Mouse (Mus musculus): ENCODE data around the gene Ak4.
A peak's percentile ranks its signal among the peaks of the same experiment; 100 is the strongest.
"Not testable (repeated sequence)": the region's sequence is repeated elsewhere in the genome, so short reads cannot be mapped to it uniquely, and the experiment has no call there.

Gene Ak4

DNA sequence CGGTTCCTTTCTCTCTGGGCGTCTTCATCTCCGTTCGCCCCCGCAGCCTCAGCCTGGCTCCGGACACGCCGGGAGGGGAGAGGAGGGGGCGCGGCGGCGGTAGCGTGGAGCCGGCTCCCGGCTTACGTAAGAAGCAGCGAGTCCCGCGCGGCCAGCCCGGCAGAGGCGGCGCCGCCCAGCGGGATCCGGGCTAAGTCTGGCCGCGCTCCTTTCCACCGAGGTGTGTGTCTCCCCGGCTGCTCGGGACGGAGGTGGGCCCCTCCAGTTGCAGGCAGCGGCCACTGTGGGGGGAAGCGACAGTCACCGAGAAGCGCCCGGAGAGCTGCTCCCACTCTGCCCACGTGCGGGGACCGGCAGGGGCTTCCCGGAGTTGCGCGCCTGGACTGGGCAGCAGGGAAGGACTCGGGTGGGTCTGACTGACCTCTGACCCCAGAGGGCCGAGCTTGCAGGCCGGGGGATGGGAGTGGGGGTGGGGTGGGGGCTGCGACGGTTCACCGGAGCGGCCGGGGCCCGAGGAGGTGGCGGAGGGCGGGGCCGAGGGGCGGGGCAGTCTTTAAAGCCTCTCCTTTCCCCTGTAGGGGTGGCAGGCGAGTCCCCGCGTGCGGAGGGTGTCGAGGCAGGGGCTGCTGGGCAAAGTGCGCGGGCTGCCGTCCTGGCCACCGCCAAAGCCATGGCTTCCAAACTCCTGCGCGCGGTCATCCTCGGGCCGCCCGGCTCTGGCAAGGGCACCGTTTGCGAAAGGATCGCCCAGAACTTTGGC, at the start of gene Ak4:
Gene Ak4 (plus strand): TSS at position 127 of the 760 bp plus-strand sequence.
- DNase-seq (ENCODE audit: low read depth, low spot score): peak; percentile 43

DNA sequence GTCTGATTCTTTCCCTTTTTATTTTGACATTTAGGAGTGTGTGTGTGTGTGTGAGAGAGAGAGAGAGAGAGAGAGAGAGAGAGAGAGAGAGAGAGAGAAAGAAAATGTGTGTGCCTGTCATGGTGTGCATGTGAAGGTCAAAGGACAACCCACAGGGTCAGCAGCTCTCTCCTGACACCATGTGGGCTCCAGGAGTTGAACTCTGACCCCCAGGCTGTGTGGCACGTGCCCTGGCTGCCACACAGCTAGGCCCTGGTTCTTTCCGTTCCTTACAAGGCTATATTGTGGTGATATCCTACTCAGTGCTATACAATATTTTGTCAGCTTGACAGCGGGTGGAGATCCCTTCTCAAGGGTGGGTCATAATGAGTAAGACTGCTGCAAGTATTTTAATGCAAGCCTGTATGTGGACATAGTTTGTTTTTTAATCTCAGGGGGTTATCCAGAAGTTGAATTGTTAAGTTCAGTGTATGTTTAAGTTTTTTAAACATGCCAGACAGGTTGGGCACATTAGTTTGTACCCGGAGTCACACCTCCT, 49.3 kb upstream of the Ak4 start:
- no peak for DNase-seq (ENCODE audit: low read depth, low spot score)

DNA sequence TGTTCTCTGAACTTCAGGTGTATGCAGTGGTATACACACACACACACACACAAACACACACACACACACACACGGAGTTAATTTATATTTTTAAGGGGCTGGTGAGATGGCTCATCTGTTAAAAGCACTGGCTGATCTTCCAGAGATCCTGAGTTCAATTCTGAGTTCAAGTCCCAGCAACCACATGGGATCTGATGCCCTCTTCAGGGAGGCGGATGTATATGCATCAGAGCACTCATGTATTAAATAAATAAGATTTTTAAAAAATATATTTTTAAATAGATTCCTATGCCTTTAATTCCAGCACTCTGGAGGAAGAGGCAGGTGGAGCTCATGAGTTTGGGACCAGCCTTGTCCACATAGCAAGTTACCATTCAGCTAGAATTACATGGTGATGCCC, 46.8 kb upstream of the Ak4 start:
- DNase-seq (ENCODE audit: low read depth, low spot score): no peak

DNA sequence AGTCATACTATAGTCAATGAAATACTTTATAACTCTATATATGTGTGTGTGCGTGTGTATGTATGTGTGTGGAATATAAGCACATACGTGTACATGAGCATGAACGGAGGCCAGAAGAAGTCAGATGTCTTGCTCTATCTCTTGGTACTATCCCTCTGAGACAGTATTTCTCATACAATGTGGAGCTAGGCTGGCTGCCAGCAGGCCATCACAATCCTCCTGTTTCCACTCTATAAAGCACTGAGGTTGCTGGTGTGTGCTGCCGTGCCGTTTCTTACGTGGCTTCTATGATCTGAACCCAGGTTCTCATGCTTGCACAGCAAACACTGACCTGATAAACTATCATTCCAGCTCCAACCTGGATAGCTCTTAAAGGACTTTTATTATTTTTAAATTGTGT, 46.3 kb upstream of the Ak4 start:
- DNase-seq (ENCODE audit: low read depth, low spot score): no peak

DNA sequence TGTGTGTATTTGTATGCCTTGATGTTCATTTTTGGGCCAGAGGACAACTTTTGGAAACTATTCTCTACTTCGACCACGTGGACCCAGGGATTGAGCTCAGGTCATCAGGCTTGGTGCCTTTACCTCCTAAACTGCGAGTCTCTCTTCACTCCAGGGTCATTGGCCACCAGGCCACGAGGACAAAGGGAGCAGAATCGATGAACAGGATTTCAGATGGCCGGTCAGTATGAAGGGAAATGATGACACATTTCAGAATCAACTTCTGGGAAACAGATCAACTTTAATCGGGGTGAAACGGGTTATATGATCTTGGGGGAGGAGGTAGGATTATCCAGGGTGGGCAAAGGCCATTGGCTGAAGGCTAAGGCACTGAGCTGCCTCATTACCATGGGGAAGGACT, 45.0 kb upstream of the Ak4 start:
- DNase-seq (ENCODE audit: low read depth, low spot score): no peak

DNA sequence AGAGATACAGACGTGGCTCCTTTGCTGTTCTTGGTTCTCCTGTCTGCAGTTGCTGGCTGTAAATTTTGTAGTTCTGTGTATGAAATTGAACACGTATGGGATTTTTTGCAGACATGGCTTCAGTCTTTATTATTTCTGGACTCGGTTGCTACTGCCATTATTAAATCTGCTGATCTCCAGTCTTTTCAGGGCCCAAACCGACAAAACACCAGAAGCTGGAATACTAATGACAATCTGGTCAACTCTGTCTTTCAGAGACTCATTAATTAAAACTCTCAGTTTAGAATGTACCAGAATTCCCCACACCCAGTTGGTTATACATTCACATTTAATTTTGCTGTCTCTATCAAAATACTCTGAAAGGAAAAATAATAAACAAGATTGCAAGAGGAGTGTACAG, 42.2 kb upstream of the Ak4 start:
- DNase-seq (ENCODE audit: low read depth, low spot score): no peak

DNA sequence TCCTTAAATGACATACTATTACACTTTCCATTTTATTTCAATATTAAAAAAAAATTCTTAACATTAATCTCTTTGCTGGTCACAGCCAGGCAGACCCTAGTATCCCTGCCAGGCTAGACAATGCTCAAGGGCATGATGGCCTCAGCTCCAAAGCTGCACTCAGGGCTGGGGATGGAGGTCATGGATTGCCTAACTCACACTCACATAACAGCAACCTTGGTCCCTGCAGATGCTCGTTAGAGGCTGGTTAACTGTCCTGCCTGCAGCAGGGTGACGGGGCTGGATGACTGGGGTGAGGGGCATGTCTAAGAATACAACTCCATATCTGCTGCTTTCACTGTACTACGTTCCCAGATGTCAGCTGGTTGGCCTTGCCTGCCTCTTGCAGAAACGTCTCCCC, 40.8 kb upstream of the Ak4 start:
- no peak for DNase-seq (ENCODE audit: low read depth, low spot score)

DNA sequence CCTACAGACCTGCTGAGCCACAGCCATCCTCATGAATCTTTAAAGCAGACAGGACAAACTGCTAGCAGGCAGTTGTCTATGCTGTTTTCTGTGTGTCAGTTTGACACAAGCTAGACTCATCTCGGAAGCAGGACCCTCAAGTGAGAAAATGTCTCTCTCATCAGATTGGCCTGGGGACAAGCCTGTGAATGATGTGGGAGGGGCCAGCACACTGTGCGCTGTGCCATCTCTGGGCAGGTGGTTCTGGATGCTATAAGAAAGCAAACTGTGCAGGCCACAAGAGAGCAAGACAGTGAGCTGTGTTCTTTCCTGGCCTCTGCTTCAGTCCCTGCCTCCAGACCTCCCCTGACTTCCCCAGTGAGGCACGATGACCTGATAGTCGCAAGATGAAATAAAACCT, 40.3 kb upstream of the Ak4 start:
- no peak for DNase-seq (ENCODE audit: low read depth, low spot score)

DNA sequence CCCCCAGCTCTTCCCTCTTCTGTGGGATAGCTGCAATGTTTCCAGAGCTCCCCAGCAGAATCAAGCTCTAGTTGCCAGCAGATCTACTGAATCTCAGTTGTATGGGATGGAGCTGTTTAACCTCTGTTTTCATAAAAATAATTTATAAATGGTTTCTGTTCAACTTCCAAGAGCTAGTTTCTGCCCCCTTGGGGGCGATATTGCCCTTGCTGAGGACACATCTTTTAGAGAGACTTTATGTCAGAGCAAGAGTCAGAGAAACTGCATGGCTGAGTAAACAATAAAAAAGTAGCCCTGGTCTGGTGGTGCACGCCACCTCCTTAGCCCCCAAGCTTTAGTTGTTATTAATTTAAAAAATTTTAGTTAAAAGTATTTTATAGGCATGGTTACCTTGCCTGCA, 34.1 kb upstream of the Ak4 start:
- no peak for DNase-seq (ENCODE audit: low read depth, low spot score)

DNA sequence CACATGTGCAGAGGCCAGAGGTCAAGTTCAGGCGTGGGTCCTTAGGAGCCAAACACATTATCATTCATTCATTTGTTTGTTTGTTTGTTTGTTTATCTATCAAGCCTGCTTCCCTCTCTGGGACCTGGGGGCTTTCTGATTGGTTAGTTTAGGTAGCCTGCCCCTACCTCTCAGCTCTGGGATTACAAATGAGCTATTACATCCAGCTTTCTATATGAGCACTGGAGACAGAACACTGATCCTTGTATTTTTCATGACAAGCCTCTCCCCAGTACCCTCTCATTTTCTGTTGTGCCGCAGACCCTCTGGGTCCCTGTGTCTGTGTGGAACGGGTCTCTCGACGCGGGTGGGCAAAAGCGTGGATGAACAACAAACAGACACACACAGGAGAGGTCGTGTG, 30.8 kb upstream of the Ak4 start:
- DNase-seq (ENCODE audit: low read depth, low spot score): no peak

DNA sequence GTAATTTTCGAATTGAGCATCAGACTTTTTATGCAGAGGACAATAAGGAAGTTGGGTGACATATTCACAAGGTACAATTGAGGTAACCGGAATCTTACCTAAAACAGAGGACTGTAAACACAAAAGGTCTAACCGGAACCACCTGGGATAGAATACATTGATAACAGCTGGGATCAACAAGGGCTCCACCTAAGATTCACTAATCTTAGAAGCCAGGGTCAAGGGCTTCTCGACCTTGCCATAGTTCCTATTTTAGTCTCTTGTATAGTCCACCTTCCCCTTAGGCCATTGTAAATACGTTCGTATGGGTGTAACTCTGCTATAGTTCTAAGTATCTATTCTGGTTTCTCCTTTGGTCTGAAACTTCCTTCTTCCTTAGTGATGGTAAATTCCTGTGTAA, 30.4 kb upstream of the Ak4 start:
- not testable (repeated sequence) for DNase-seq (ENCODE audit: low read depth, low spot score)

DNA sequence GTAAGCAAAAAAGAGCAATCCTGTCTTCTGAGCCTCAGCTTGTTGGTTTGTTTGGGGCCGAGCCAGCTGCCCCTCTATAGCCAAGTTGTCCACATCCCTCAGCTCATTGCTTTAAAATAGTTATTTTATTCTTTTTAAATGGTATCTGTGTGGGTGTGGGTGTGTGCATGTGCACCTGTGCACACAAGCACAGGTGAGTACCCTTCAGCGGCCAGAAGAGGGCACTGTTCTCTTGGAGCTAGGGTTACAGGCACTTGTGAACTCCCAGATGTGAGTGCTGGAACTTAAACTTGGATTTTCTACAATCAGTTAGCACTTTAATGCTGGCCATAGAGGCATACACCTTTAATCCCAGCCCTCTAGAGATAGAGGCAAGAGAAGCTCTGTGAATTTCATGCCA, 26.8 kb upstream of the Ak4 start:
- DNase-seq (ENCODE audit: low read depth, low spot score): peak; percentile 52

DNA sequence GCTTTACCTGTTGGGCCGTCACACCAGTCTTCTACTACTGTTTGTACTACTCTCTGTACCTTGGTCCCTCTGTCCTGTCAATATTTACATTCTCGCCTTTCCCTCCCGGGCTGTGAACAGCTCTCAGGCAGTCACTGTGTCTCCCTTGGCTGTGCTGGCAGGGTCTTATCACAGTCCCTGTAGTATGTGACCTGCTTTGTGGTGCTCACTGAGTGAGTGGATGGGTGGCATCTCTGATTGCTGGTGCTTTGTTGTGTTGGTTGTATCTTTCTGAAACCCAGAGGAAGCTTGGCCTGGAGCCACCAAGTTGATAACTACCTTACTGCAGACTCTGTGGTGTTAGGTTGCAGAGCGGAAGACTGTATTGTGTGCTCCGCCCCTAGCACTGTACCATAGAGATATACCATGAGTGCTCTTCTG, 25.8 kb upstream of the Ak4 start:
- DNase-seq (ENCODE audit: low read depth, low spot score): no peak

DNA sequence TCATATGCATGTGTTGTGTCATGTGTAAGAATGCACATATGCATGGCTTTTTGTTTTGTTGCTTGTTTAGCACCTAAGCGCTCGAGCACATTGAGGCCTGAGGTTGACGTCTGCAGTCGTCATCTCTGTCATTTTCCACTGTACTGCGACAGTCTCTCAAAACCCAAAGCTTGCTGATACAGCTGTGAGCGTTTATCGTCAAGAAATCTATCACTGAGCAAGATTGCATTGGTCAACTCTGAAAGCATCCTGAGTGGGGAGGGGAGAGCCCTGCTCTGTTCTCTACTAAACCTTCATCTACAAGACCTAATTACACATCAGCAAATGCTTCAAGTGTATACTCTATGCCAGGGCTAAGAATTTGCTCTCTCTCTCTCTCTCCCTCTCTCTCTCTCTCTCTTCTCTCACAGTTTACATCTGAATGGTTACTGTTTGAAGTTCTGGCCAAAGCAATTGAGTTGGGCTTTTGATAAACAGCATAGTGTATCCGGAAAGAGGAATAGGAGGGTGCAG, 24.0 kb upstream of the Ak4 start:
- DNase-seq (ENCODE audit: low read depth, low spot score): no peak

DNA sequence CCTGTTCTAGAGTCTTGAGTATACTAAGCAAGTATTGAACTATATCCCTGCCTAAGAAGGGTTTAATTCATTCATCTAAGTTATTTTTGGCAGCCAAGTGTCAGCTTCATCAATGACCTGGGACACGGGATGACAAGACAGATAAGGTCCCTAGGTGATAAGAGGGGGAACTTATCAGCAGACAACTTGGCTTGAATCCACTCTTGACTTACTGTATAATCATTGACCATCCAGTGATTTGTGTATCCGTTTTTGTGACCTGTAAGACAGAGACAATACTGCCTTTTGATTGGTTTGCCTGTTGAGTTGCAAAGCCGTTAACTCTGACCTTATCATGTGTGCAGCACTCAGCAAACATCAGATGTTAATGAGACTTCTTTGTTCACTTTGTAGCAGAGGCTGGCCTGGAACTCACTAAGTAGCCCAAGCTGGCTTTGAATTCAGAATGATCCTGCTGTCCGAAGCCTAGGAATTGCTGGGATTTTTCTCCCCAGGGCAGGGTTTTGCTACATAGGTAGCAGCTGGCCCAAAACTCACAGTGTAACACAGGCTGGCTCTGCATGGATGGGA, 19.0 kb upstream of the Ak4 start:
- no peak for DNase-seq (ENCODE audit: low read depth, low spot score)

DNA sequence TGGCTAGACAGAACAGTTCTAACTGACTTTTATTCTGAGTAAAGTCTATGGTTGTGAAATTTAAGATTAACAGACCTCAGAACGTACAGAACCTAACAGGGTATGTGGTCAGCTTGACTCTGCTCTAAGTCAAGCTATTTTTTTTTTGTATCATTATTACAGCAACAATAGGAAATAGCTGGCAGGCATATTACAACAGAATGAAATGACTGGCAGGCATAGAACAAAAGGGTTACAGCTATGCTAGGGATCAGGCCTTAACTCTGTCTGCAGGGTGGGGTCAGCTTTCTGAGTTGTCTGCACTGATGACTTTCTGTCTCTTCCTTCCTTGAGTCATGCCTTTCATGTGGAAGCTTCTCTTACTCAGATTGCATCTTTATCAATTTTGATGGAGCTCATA, 17.1 kb upstream of the Ak4 start:
- no peak for DNase-seq (ENCODE audit: low read depth, low spot score)

DNA sequence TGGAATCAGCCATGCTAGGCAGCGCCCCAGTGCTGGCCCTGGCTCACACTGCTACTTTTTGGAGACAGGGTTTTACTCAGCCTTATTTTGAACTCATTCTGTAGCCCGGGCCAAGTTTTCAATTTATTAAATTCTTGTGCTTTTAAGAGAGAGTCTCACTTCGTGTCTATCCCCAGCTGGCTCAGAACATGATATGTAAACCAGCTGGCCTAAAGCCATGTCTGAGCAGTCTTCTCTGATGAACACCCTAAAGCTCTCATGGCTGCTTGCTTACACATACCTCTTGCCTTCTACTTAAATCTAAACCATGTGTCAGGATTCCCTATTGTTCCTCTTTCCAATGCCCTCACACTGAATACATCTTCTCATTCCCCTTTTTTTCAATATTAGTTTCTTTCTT, 14.2 kb upstream of the Ak4 start:
- DNase-seq (ENCODE audit: low read depth, low spot score): peak; percentile 38

DNA sequence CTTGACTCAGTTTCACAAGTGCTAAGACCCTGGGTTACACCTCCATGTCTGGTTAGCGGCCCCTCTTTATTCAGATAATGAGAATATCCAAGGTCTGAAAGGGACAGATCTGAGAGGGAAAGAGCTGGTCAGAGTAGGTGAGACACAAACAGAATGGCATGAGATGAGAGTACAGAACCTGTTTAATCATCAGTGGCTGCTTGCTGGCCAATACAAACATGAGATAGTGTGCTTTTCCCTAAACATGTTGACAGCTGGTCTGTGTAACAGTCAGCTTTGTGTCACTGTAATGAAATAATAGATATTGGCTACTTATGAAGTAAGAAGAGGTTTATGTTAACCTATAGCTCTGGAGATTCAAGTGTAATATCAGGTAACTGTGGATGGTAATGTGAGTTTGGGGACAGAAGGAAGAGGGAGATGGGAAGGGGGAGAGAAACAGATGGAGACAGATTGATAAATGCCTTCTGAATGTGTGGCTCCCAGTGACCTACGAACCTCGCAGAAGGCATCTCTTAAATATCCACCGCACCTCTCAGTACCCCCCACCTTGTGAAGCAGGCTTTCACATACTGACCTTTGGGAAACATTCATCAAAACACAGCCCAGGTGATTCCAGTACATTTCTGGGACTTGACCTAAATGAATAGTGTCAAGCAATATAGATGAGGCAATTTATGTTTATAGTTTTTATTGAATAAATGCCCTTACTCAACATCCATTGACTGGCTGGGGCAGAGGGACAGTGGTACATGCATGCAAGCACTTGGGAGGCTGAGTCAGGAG, 12.5 kb upstream of the Ak4 start:
- DNase-seq (ENCODE audit: low read depth, low spot score): no peak

DNA sequence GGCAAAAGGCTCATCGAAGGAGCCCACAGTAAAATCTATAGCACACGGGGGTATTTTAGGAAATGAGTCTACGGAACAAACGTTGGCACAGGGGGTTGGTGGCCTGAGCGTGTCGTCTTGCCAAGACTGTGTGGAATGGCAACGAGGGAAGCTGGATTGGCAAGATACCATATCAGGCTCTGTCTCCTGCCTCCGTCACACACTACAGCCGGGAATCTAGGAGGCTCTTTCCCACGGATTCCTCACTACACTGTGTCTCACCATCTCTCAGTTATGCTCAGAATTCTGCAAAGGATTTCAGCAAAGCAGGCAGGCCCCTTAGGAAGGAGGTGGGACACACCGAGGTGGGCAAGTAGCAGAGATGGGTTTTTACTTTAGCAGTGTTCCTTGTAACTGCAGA, 2.1 kb upstream of the Ak4 start:
- no peak for DNase-seq (ENCODE audit: low read depth, low spot score)

DNA sequence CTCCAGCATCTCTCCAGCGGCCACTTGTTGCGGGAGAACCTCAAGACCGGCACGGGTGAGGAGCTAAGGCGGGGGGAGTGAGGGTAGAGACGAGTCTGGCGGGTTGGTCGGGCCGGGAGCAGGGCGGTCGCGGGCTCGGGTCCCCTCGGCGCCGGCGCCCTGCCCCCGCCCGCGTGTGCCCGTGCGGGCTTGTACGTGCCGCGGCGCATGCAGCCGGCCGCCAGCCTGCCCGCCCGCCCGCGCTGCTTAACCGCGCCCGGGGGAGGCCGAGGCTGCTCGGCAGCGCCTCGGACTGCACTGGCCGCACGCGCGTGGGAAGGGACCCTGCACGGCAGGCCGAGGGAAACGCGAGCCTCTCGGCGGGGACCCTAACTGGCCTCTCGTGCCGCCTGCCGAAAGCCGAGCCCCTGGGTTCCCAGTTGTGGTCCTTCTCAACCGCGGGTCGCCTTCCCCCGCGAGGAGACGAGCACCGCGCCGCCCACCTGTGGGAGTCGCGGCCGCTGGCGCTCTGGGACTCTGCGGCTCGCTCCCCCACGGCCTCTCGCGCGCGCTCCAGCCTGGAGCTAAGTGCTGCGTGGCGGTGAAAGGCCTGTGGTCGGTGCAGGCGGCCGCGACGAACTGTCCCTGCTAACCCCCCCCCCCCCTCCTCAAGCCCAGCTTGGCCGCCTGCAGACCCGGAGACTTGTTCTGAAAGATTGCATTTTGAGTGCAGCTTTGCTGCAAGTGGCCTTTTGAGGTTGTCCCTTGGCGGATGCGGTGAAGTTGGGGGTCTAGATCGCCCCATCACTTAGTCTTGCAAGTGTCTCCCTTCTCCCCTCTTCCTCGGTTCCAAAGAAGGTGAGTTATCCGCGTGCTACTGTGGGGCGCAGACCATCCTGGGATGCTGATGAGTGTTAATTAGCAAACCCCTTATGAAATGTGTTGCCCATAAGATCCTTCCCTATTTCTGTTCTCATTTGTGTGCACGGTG, 1.1 kb downstream of the Ak4 start:
- DNase-seq (ENCODE audit: low read depth, low spot score): peak; percentile 19

DNA sequence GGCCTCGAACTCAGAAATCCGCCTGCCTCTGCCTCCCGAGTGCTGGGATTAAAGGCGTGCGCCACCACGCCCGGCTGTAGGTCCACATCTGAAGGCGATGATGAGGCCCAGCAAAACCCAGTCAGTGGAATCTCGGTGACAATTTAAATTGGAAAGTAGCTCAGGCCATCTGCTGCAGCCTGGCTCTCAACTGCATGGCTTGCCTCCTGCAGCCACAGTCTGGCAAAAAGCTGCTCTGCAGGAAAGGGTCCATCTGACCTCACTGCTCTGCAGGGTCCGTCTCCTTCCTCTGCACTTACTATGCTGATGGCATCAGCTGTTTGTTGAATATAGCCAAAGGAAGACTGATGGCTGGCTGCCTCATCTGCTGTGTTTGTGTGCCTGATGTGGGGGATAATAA, 3.9 kb downstream of the Ak4 start:
- no peak for DNase-seq (ENCODE audit: low read depth, low spot score)
